Mouse (Mus musculus) embryonic facial prominence, embryonic 11.5 days (tissue): ENCODE data around the gene Elmo3. TPM values are rescaled to one million over a fixed set of nuclear protein-coding genes. Genes with fewer than 3 reads are reported as not detected.
A peak's percentile ranks its signal among the peaks of the same experiment; 100 is the strongest.

Experiments
- ATAC-seq: fragments of 200-750 bp; cut with Nextera tagmentation; replicated peaks from 2 replicates; pipeline ENCODE4 v1.8.0; 2017; ENCODE audit warnings: low read depth; ENCODE audit not compliant: insufficient number of reproducible peaks, low FRiP score, low TSS enrichment
- DNase-seq: peaks from one replicate; pipeline ENCODE4 v3.0.0-alpha.2; 2015; ENCODE audit warnings: low spot score
- H3K27ac ChIP-seq: fragments of 300-500 bp; sonication (generic); replicated peaks from 2 replicates; pipeline ENCODE4 v1.5.1; 2014; ENCODE audit warnings: mild to moderate bottlenecking, low read depth, low read length, control low read depth
- H3K27me3 ChIP-seq: fragments of 300-500 bp; sonication (generic); 2 replicates; pipeline ENCODE4 v1.6.1; 2014; ENCODE audit warnings: mild to moderate bottlenecking, low read length, moderate library complexity, mixed read lengths; ENCODE audit not compliant: control insufficient read depth, insufficient read depth
- H3K36me3 ChIP-seq: fragments of 300-500 bp; sonication (generic); replicated peaks from 2 replicates; pipeline ENCODE4 v1.6.1; 2014; ENCODE audit warnings: low read depth, mild to moderate bottlenecking, low read length, moderate library complexity, mixed read lengths; ENCODE audit not compliant: control insufficient read depth, insufficient read depth
- H3K4me1 ChIP-seq: fragments of 300-500 bp; sonication (generic); 2 replicates; pipeline ENCODE4 v1.6.1; 2014; ENCODE audit warnings: low read length, mixed read lengths; ENCODE audit not compliant: control insufficient read depth, insufficient read depth
- H3K4me2 ChIP-seq: fragments of 300-500 bp; sonication (generic); 2 replicates; pipeline ENCODE4 v1.6.1; 2014; ENCODE audit warnings: low read depth, mild to moderate bottlenecking, control low read depth, low read length, moderate library complexity
- H3K4me3 ChIP-seq: fragments of 300-500 bp; sonication (generic); 2 replicates; pipeline ENCODE4 v1.5.1; 2014; ENCODE audit warnings: low read depth, low read length, control low read depth
- H3K9ac ChIP-seq: fragments of 300-500 bp; sonication (generic); replicated peaks from 2 replicates; pipeline ENCODE4 v1.6.1; 2014; ENCODE audit warnings: mild to moderate bottlenecking, control low read depth, low read length
- H3K9me3 ChIP-seq: fragments of 300-500 bp; sonication (generic); replicated peaks from 2 replicates; pipeline ENCODE4 v1.6.1; 2016; ENCODE audit warnings: mild to moderate bottlenecking, low read length, inconsistent platforms, mixed read lengths; ENCODE audit not compliant: control insufficient read depth
- WGBS: fragments of 180-500 bp; shearing (Covaris S2); extraction: QIAGEN DNeasy Blood & Tissue Kit; methylation state at CpG from one replicate; pipeline ENCODE4 v1.1.7; 2014; 5-methylcytosine and 5-hydroxymethylcytosine counted together
- polyA plus RNA-seq: library from polyadenylated mRNA; unstranded; fragments of >200 nt; fragmentation: Nextera tagmentation; extraction: Ambion mirVana; gene quantifications from 2 replicates; pipeline ENCODE4 v1.2.1, GENCODE M21; 2014

Elmo3 gene
- polyA plus RNA-seq, 1 experiment from 2014 or later = 3.3 TPM

DNA sequence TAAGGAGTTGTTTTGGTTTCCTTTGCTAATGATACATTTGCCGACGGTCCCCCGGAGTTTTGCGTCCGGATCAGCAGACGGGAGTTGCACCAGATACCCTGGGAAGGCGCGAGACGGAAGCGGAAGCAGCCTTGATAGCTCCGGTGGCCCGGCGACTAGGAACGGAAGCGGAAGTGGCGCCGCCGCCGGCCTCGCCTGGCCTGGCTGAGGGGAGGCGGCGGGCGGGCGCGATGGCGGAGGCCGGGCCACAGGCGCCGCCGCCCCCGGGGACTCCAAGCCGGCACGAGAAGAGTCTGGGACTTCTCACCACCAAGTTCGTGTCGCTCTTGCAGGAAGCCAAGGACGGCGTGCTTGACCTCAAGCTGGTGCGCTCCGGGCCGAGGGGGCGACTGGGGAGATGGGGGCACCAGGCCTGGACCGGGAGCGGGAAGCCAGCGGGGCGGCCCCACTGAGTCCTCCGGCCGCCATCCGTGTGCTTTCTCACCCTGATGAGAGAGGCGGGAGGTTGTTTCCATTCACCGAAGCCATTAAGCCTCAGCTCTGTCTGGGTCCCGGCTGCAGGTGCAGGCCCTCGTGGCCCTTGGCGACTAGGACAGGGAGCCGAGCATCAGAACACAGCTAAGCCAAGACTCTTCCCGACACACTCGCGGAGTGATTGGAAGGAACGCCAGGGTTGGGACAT, 7.7 kb upstream of the Elmo3 start, which contains the start of gene E2f4:
Gene E2f4 (plus strand): TSS at position 153 of the 682 bp plus-strand sequence.
- H3K9me3 ChIP-seq = no peaks in the 10 kb centered on the region
- DNase-seq (peak; percentile 98), ATAC-seq (peak; percentile 75)
- peaks cover 5% of the 10 kb centered on the region; the same call in 1 of the 2 replicates for H3K36me3 ChIP-seq
- peak within 1 kb of the TSS; percentile 98 for H3K4me3 ChIP-seq
- H3K27me3 ChIP-seq = no peaks in the 10 kb centered on the region
- under 1% methylated on average over 58 of the region's 58 CpGs for WGBS
- peak within 1 kb of the TSS; percentile 86 for H3K4me2 ChIP-seq
- peak within 1 kb of the TSS; percentile 41 for H3K27ac ChIP-seq
- peaks cover 5% of the 10 kb centered on the region for H3K4me1 ChIP-seq
- peak within 1 kb of the TSS; percentile 92 for H3K9ac ChIP-seq

DNA sequence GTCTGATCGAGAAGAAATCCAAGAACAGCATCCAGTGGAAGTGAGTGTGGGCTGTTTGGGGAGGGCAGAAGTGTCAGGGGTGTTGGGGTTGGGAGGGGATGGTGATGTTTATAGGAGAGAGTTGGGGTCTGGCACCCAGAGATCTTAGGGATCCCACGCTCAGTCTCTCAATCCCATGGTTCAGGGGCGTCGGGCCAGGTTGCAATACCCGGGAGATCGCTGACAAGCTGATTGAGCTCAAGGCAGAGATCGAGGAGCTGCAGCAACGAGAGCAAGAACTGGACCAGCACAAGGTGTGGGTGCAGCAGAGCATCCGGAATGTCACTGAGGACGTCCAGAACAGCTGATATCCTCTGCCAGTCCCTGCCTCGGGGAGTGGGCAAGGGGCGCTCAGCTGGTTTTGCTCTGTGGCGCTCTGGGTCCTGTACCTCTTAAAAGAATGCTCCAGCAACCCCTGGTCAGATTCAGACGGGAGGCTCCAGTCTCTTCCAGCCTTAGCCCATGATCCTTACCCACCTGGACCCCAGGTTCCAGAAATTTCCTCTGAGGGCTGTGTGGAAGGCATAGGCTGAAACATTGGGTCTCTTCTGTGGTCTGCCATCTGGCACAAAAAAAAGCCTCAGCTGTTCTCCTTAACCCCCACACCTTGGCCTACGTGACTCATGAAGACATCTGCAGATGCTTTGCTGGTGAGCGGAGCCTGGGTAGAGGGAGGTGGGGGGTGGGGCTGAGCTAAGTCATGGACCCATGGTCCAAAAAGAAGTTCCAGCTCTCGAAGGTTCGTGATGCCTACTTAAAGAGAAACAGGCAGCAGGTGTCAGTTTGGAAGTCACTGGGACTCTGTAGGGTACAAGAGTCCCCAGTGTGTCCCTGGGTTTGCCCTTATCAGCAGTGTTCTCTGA, 6.8 kb upstream of the Elmo3 start:
- Histone ChIP-seq H3K27me3 (no peaks in the 10 kb centered on the region), H3K9ac (peak overlapping the region; percentile 92), H3K27ac (no peak overlapping the region), H3K4me3 (peak overlapping the region; percentile 98), H3K9me3 (no peaks in the 10 kb centered on the region), H3K36me3 (peaks cover 7% of the 10 kb centered on the region; the same call in 1 of the 2 replicates), H3K4me2 (peak overlapping the region; percentile 86), H3K4me1 (peaks cover 5% of the 10 kb centered on the region)
- 61% methylated on average over 18 of the region's 18 CpGs for WGBS
- DNase-seq (no peak), ATAC-seq (no peak)

- no peak for DNase-seq
- Histone ChIP-seq H3K4me1 (peaks cover 5% of the 10 kb centered on the region), H3K27me3 (no peaks in the 10 kb centered on the region), H3K9ac (no peak overlapping the region), H3K4me3 (no peak overlapping the region), H3K36me3 (peaks cover 7% of the 10 kb centered on the region; the same call in 1 of the 2 replicates), H3K9me3 (no peaks in the 10 kb centered on the region), H3K4me2 (no peak overlapping the region), H3K27ac (no peak overlapping the region)
- no peak for ATAC-seq
- WGBS = 95% methylated on average over 8 of the region's 8 CpGs
Measured at GRCm38 (mm10) chr8:105299962-105300361, 5.4 kb upstream of the Elmo3 start.

- Histone ChIP-seq H3K36me3 (peaks cover 7% of the 10 kb centered on the region; the same call in 1 of the 2 replicates), H3K27me3 (no peaks in the 10 kb centered on the region), H3K9me3 (no peaks in the 10 kb centered on the region), H3K4me1 (peaks cover 10% of the 10 kb centered on the region), H3K9ac (no peak overlapping the region), H3K4me2 (no peak overlapping the region), H3K4me3 (no peak overlapping the region), H3K27ac (no peak overlapping the region)
- 91% methylated on average over 8 of the region's 8 CpGs for WGBS
- no peak for DNase-seq
- ATAC-seq = no peak
Measured at GRCm38 (mm10) chr8:105303396-105303795, 2.0 kb upstream of the Elmo3 start.

- Histone ChIP-seq H3K9ac (no peak overlapping the region), H3K36me3 (peaks cover 7% of the 10 kb centered on the region; the same call in 1 of the 2 replicates), H3K4me3 (no peak overlapping the region), H3K27ac (no peak overlapping the region), H3K4me2 (no peak overlapping the region), H3K27me3 (no peaks in the 10 kb centered on the region), H3K4me1 (peaks cover 6% of the 10 kb centered on the region), H3K9me3 (no peaks in the 10 kb centered on the region)
- ATAC-seq = no peak
- no peak for DNase-seq
- WGBS = 88% methylated on average over 9 of the region's 9 CpGs
Measured at GRCm38 (mm10) chr8:105303874-105304273, 1.5 kb upstream of the Elmo3 start.

DNA sequence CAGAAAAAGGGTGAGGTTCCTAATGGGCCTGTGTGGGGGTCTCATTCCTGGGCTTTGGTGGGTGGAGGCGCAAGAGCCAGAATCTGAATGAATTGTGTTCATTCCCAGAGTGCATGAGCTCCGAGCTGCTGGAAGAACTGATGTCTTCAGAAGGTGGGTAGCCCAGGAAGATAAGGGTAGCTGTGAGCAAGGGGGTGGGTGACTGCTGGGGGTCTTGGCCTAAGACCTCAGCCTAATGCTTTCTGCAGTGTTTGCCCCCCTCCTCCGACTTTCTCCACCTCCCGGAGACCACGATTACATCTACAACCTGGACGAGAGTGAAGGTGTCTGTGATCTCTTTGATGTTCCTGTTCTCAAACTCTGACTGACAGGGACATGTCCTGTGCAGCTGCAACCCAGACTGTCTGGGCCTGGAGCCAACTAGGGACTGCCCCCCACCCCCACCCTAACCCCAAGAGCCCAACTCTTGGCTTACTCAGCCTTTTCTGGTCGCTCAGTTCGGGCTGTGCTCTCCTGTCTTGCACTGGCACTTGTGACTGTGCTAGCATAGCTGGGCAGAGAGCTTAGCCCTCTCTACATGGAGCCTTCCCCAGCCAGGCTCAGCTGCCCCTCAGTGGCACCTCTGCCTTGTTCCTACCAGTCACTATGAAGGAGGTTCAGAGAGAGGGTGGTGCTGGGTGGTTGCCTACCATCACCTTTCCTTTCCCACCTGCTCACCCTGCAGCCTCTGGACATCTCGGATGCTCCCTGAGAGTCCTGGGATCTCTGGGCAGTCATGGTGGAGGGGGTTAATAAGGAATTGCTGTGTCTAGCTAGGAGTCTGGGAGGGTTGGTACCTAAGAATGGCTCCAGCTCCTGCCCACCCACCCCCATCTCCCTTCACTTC, 833 bp upstream of the Elmo3 start:
- no peak for DNase-seq
- peaks cover 7% of the 10 kb centered on the region; the same call in 1 of the 2 replicates for H3K36me3 ChIP-seq
- ATAC-seq = no peak
- WGBS = 75% methylated on average over 9 of the region's 9 CpGs
- H3K9ac ChIP-seq = no peak overlapping the region
- no peaks in the 10 kb centered on the region for H3K9me3 ChIP-seq
- peaks cover 5% of the 10 kb centered on the region; the same call in 1 of the 2 replicates for H3K4me1 ChIP-seq
- no peak overlapping the region for H3K27ac ChIP-seq
- no peak overlapping the region for H3K4me2 ChIP-seq
- H3K4me3 ChIP-seq = no peak overlapping the region
- no peaks in the 10 kb centered on the region for H3K27me3 ChIP-seq

GRCm38 (mm10) chr8:105306146-105306691, 818 bp downstream of the Elmo3 start:
- peak overlapping the region; percentile 57 for H3K4me2 ChIP-seq
- H3K9me3 ChIP-seq = no peaks in the 10 kb centered on the region
- H3K27me3 ChIP-seq = no peaks in the 10 kb centered on the region
- WGBS = 52% methylated on average over 5 of the region's 5 CpGs
- peaks cover 5% of the 10 kb centered on the region; the same call in 1 of the 2 replicates for H3K4me1 ChIP-seq
- DNase-seq (peak; percentile 60), ATAC-seq (peak; percentile 19)
- peak overlapping the region; percentile 53 for H3K9ac ChIP-seq
- H3K27ac ChIP-seq = 0 out of 2 replicates have a peak overlapping the region, but pooled peaks have one; percentile 38
- H3K36me3 ChIP-seq = 0 out of 2 replicates have a peak, but pooled peaks cover 6% of the 10 kb centered on the region
- H3K4me3 ChIP-seq = peak overlapping the region; percentile 25
